Mouse (Mus musculus) megakaryocyte, embryonic 14.5 days (primary cell): Measurements from ENCODE around the gene Fh1.

Experiments used
- FLI1 ChIP-seq: IDR thresholded peaks from 2 replicates; pipeline ENCODE4 v1.6.1; 2012; ENCODE audit warnings: low read length, inconsistent platforms, mixed read lengths
- GATA1 ChIP-seq: IDR thresholded peaks from 3 replicates; pipeline ENCODE4 v1.6.1; 2012; ENCODE audit warnings: mixed read lengths, low read length, inconsistent platforms, borderline replicate concordance

DNA sequence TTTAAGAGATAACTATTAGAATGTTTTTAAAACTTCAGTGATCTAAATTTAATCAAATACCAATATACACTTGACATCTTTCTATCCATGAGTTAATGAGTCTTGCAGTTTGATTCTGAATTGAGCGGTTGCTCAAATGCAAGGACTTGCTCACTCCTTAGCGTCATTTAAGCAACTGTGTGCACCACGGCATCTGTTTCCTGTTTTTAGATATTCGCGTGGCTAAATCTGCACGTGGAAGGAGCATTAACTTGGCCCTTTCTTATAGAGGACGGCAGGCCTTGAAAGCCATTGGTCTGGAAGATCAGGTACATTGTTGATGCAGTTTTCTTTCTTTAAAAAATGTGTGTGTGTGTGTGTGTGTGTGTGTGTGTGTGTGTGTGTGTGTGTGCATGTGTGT, 12.2 kb upstream of the Fh1 start:
- no peak for TF ChIP-seq GATA1
- TF ChIP-seq FLI1: no peak
